Comparison of ENCODE assay signal across 8 mouse cellular contexts in genomic region chr19:41933179-41934086, GRCm38 (mm10). TPM values are rescaled to one million over a fixed set of nuclear protein-coding genes. Genes with fewer than 3 reads are reported as not detected.
DNase-seq lines count a peak whose midpoint lies in the region; ATAC-seq and TF ChIP-seq lines count a peak whose summit lies in the region.

Gene Exosc1, minus strand, starts transcription at chr19:41933423.
Gene Zdhhc16, plus strand, starts transcription at chr19:41933480.

- H3K4me1 ChIP-seq in forebrain, embryonic 10.5 days: peaks cover 25% of the 10 kb centered on the region
- peaks cover 22% of the 10 kb centered on the region for H3K4me1 ChIP-seq in heart, embryonic 15.5 days (replicated peaks)
- peaks cover 10 to 15% of the 10 kb centered on the region in 2 experiments for H3K4me1 ChIP-seq in liver, embryonic 14.5 days (replicated peaks; ENCODE audit: control insufficient read depth in 2 of 2, insufficient read depth in 2 of 2, low read length in 1 of 2)
- peaks cover 13% of the 10 kb centered on the region for H3K4me1 ChIP-seq in neural tube, embryonic 11.5 days (ENCODE audit: control insufficient read depth, insufficient read depth, low read length)
- H3K4me1 ChIP-seq in stomach, postnatal 0 days (replicated peaks; ENCODE audit: control insufficient read depth, insufficient read depth): no peaks in the 10 kb centered on the region; the same call in 1 of the 2 replicates

- no peaks in the 10 kb centered on the region for H3K27me3 ChIP-seq in forebrain, embryonic 10.5 days (ENCODE audit: poor library complexity, severe bottlenecking)
- no peaks in the 10 kb centered on the region for H3K27me3 ChIP-seq in heart, embryonic 15.5 days
- H3K27me3 ChIP-seq in liver, embryonic 14.5 days (ENCODE audit: control insufficient read depth, insufficient read depth, low read length): no peaks in the 10 kb centered on the region
- H3K27me3 ChIP-seq in neural tube, embryonic 11.5 days (ENCODE audit: control insufficient read depth, insufficient read depth, low read length): no peaks in the 10 kb centered on the region
- H3K27me3 ChIP-seq in stomach, postnatal 0 days (ENCODE audit: control insufficient read depth, insufficient read depth, low read length): no peaks in the 10 kb centered on the region

- peaks cover 55% of the 10 kb centered on the region for H3K36me3 ChIP-seq in forebrain, embryonic 10.5 days (replicated peaks)
- H3K36me3 ChIP-seq in heart, embryonic 15.5 days: peaks cover 20% of the 10 kb centered on the region
- peaks cover 13% of the 10 kb centered on the region for H3K36me3 ChIP-seq in liver, embryonic 14.5 days (replicated peaks; ENCODE audit: control insufficient read depth, insufficient read depth, low read depth)
- H3K36me3 ChIP-seq in neural tube, embryonic 11.5 days (ENCODE audit: control insufficient read depth, insufficient read depth, low read length): peaks cover 9% of the 10 kb centered on the region
- H3K36me3 ChIP-seq in stomach, postnatal 0 days (ENCODE audit: control insufficient read depth, insufficient read depth, low read length): peaks cover 11% of the 10 kb centered on the region; the same call in 1 of the 2 replicates

- peak within 1 kb of the TSS; percentile 78 for H3K9ac ChIP-seq in heart, embryonic 15.5 days
- peak within 1 kb of the TSS; percentile 78 for H3K9ac ChIP-seq in liver, embryonic 14.5 days (replicated peaks)
- H3K9ac ChIP-seq in neural tube, embryonic 11.5 days (ENCODE audit: low read length): peak within 1 kb of the TSS; percentile 76
- H3K9ac ChIP-seq in stomach, postnatal 0 days (ENCODE audit: low read length): peak within 1 kb of the TSS; percentile 77

- under 1% methylated on average over 47 of the region's 47 CpGs for WGBS in forebrain, embryonic 10.5 days
- WGBS in heart, embryonic 15.5 days: under 1% methylated on average over 47 of the region's 47 CpGs
- under 1% methylated on average over 47 of the region's 47 CpGs for WGBS in liver, embryonic 14.5 days (ENCODE audit: insufficient replicate concordance)
- WGBS in neural tube, embryonic 11.5 days: under 1% methylated on average over 47 of the region's 47 CpGs
- under 1% methylated on average over 46 of the region's 47 CpGs for WGBS in stomach, postnatal 0 days

- H3K4me2 ChIP-seq in heart, embryonic 15.5 days: peak within 1 kb of the TSS; percentile 88
- H3K4me2 ChIP-seq in liver, embryonic 14.5 days (ENCODE audit: low read depth): peak within 1 kb of the TSS; percentile 78
- H3K4me2 ChIP-seq in neural tube, embryonic 11.5 days (ENCODE audit: low read depth): peak within 1 kb of the TSS; percentile 81
- H3K4me2 ChIP-seq in stomach, postnatal 0 days (replicated peaks; ENCODE audit: low read depth): peak within 1 kb of the TSS; percentile 90

- peak within 1 kb of the TSS; percentile 98 for H3K4me3 ChIP-seq in forebrain, embryonic 10.5 days
- peak within 1 kb of the TSS; percentile 88 for H3K4me3 ChIP-seq in heart, embryonic 15.5 days
- H3K4me3 ChIP-seq in liver, embryonic 14.5 days (ENCODE audit: insufficient read depth in 1 of 2, low read depth in 2 of 2, low read length in 2 of 2): peak within 1 kb of the TSS; percentile 80 to 91
- H3K4me3 ChIP-seq in neural tube, embryonic 11.5 days (ENCODE audit: low read depth, low read length): peak within 1 kb of the TSS; percentile 97
- H3K4me3 ChIP-seq in stomach, postnatal 0 days (ENCODE audit: low read depth, low read length): peak within 1 kb of the TSS; percentile 84

- no peak; the same call in 1 of the 2 replicates for TF ChIP-seq EP300 in liver, embryonic 14.5 days (IDR thresholded peaks at IDR 0.05; ENCODE audit: low read depth)
- no peak for TF ChIP-seq EP300 in stomach, postnatal 0 days (optimal IDR thresholded peaks at IDR 0.05)

- peak; percentile 100 for ATAC-seq in heart, embryonic 15.5 days (replicated peaks; ENCODE audit: insufficient number of reproducible peaks, insufficient read depth, low FRiP score, low read depth)
- peak; percentile 99 for ATAC-seq in liver, embryonic 14.5 days (ENCODE audit: insufficient read depth)
- peak; percentile 100 for ATAC-seq in neural tube, embryonic 11.5 days (ENCODE audit: insufficient read depth, low FRiP score, low TSS enrichment)
- peak; percentile 100 for ATAC-seq in stomach, postnatal 0 days (ENCODE audit: low FRiP score, low TSS enrichment)

- H3K9me3 ChIP-seq in forebrain, embryonic 10.5 days: no peaks in the 10 kb centered on the region
- no peaks in the 10 kb centered on the region for H3K9me3 ChIP-seq in heart, embryonic 15.5 days (replicated peaks)
- H3K9me3 ChIP-seq in liver, embryonic 14.5 days (ENCODE audit: control insufficient read depth, low read length): no peaks in the 10 kb centered on the region
- H3K9me3 ChIP-seq in neural tube, embryonic 11.5 days (ENCODE audit: control insufficient read depth, low read length): no peaks in the 10 kb centered on the region
- no peaks in the 10 kb centered on the region for H3K9me3 ChIP-seq in stomach, postnatal 0 days (ENCODE audit: control insufficient read depth, low read length)

- peak within 1 kb of the TSS; percentile 86 for H3K27ac ChIP-seq in forebrain, embryonic 10.5 days
- H3K27ac ChIP-seq in heart, embryonic 15.5 days: peak within 1 kb of the TSS; percentile 48
- H3K27ac ChIP-seq in liver, embryonic 14.5 days: peak within 1 kb of the TSS; percentile 24
- H3K27ac ChIP-seq in neural tube, embryonic 11.5 days (ENCODE audit: low read depth, low read length): peak within 1 kb of the TSS; percentile 53; the same call in 1 of the 2 replicates
- H3K27ac ChIP-seq in stomach, postnatal 0 days (replicated peaks): 0 out of 2 replicates have a peak within 1 kb of the TSS, but pooled peaks have one; percentile 24

- TF ChIP-seq CTCF in liver, embryonic 14.5 days (IDR thresholded peaks at IDR 0.05; ENCODE audit: low read depth): peak; percentile 18; the same call in 1 of the 2 replicates
- no peak for TF ChIP-seq CTCF in stomach, postnatal 0 days (IDR thresholded peaks at IDR 0.05; ENCODE audit: low read depth)

- peak; percentile 97 for DNase-seq in CD8-positive naive resting alpha-beta T cell, adult 2 months (ENCODE audit: low read depth in 2 of 2, low spot score in 2 of 2)
- DNase-seq in c-Kit-positive CD71-negative TER-119-negative erythroid progenitor cells, embryonic 14.5 days (ENCODE audit: low read depth): peak; percentile 96
- peak; percentile 98 for DNase-seq in forebrain, embryonic 10.5 days (ENCODE audit: extremely low spot score, low spot score)
- peak; percentile 98 to 100 for DNase-seq in kidney, postnatal 25 days
- peak; percentile 97 to 98 (median 97) for DNase-seq in liver, embryonic 14.5 days (ENCODE audit: low read depth in 3 of 3, low spot score in 3 of 3)
- peak; percentile 97 for DNase-seq in neural tube, embryonic 11.5 days (ENCODE audit: low spot score)
- peak; percentile 97 for DNase-seq in stomach, postnatal 0 days (ENCODE audit: low spot score)

RNA-seq across cellular contexts. Expression of gene Exosc1, which starts in this region (rescaled TPM):
- polyA plus RNA-seq in forebrain, embryonic 10.5 days (2016; fragmentation: Nextera tagmentation; extraction: Ambion mirVana): 101 and 103 TPM in 2 replicates
- polyA plus RNA-seq in heart, embryonic 15.5 days (2015; fragmentation: Nextera tagmentation; extraction: Ambion mirVana): 39.3 and 46.9 TPM in 2 replicates
- 17.9 and 20.4 TPM in 2 replicates for polyA plus RNA-seq in liver, embryonic 14.5 days (2012; rRNA removed)
- polyA plus RNA-seq in liver, embryonic 14.5 days (2014; fragmentation: Nextera tagmentation; extraction: Ambion mirVana): 38.8 and 40.1 TPM in 2 replicates
- 61.3 and 67.0 TPM in 2 replicates for polyA plus RNA-seq in neural tube, embryonic 11.5 days (2014; fragmentation: Nextera tagmentation; extraction: Ambion mirVana)
- polyA plus RNA-seq in stomach, postnatal 0 days (2015; fragmentation: Nextera tagmentation; extraction: Ambion mirVana): 46.4 and 47.2 TPM in 2 replicates

RNA-seq across cellular contexts. Expression of gene Zdhhc16, which starts in this region (rescaled TPM):
- polyA plus RNA-seq in forebrain, embryonic 10.5 days (2016; fragmentation: Nextera tagmentation; extraction: Ambion mirVana): 85.8 and 92.4 TPM in 2 replicates
- 46.5 and 62.7 TPM in 2 replicates for polyA plus RNA-seq in heart, embryonic 15.5 days (2015; fragmentation: Nextera tagmentation; extraction: Ambion mirVana)
- 25.6 and 27.0 TPM in 2 replicates for polyA plus RNA-seq in liver, embryonic 14.5 days (2012; rRNA removed)
- 25.9 and 28.5 TPM in 2 replicates for polyA plus RNA-seq in liver, embryonic 14.5 days (2014; fragmentation: Nextera tagmentation; extraction: Ambion mirVana)
- 66.8 and 69.2 TPM in 2 replicates for polyA plus RNA-seq in neural tube, embryonic 11.5 days (2014; fragmentation: Nextera tagmentation; extraction: Ambion mirVana)
- polyA plus RNA-seq in stomach, postnatal 0 days (2015; fragmentation: Nextera tagmentation; extraction: Ambion mirVana): 37.4 and 42.0 TPM in 2 replicates

Comparison
In these comparisons a context has a peak if more than half of its experiments do, and no peak if none do; other contexts are left out.
1. Peak in every context shown above with its lines: DNase-seq, ATAC-seq, H3K4me3 ChIP-seq and H3K27ac ChIP-seq.
2. H3K27ac ChIP-seq: peak in every context shown above with its lines; median percentile 86 in forebrain, embryonic 10.5 days; 53 in neural tube, embryonic 11.5 days; 48 in heart, embryonic 15.5 days; 24 in liver, embryonic 14.5 days; 24 in stomach, postnatal 0 days.